Mouse (Mus musculus) kidney, adult 2 months (tissue): ENCODE measurements around the gene Tfip11.

Experiments used
- CTCF ChIP-seq: fragments of 200-500 bp; conservative IDR thresholded peaks from 2 replicates; pipeline ENCODE4 v1.5.1; 2011; ENCODE audit warnings: low read depth, mild to moderate bottlenecking, control low read depth, low read length, moderate library complexity, mixed read lengths; ENCODE audit not compliant: insufficient read depth, insufficient read length
- POLR2A ChIP-seq: fragments of 200-500 bp; IDR thresholded peaks from one replicate; pipeline ENCODE4 v1.6.1; 2011; ENCODE audit warnings: low read depth, low read length, control low read depth

- TF ChIP-seq CTCF (no peak), POLR2A (no peak)
Observed at GRCm38 (mm10) chr5:112382641-112383330, 56.6 kb downstream of the Tfip11 start.
